Mouse (Mus musculus): ENCODE data around the gene Hnrnpul1. TPM values are rescaled to one million over a fixed set of nuclear protein-coding genes. Genes with fewer than 3 reads are reported as not detected.
"Not testable (repeated sequence)": the region's sequence is repeated elsewhere in the genome, so short reads cannot be mapped to it uniquely, and the experiment has no call there.

Gene Hnrnpul1
- total RNA-seq, 1 experiment from 2014 or later = 119 TPM

GRCm38 (mm10) chr7:25780753-25781152, 26.2 kb upstream of the Hnrnpul1 start:
- DNase-seq = no peak

GRCm38 (mm10) chr7:25780021-25780420, 25.5 kb upstream of the Hnrnpul1 start:
- DNase-seq = no peak

- no peak for DNase-seq
These were observed 13.7 kb upstream of the Hnrnpul1 start for GRCm38 (mm10) chr7:25768229-25768628.

GRCm38 (mm10) chr7:25766108-25766507, 11.6 kb upstream of the Hnrnpul1 start:
- DNase-seq = no peak

- no peak for DNase-seq
These were observed 9.7 kb upstream of the Hnrnpul1 start for GRCm38 (mm10) chr7:25764221-25764620.

GRCm38 (mm10) chr7:25763678-25764077, 9.1 kb upstream of the Hnrnpul1 start:
- DNase-seq = peak; percentile 56

- DNase-seq = peak; percentile 65
These were observed 6.8 kb upstream of the Hnrnpul1 start for GRCm38 (mm10) chr7:25761354-25761753.

- peak; percentile 97 for DNase-seq
These were observed 1.5 kb upstream of the Hnrnpul1 start for GRCm38 (mm10) chr7:25756011-25756410.

GRCm38 (mm10) chr7:25755468-25755833, 894 bp upstream of the Hnrnpul1 start:
- DNase-seq = peak; percentile 82

- DNase-seq = no peak
These were observed 169 bp downstream of the Hnrnpul1 start for GRCm38 (mm10) chr7:25754439-25754737.

- peak; percentile 80 for DNase-seq
These were observed 716 bp downstream of the Hnrnpul1 start for GRCm38 (mm10) chr7:25753643-25754438.

GRCm38 (mm10) chr7:25753076-25753475, 1.5 kb downstream of the Hnrnpul1 start:
- DNase-seq = no peak

- no peak for DNase-seq
These were observed 7.7 kb downstream of the Hnrnpul1 start for GRCm38 (mm10) chr7:25746844-25747243.

- no peak for DNase-seq
These were observed 16.3 kb downstream of the Hnrnpul1 start for GRCm38 (mm10) chr7:25738277-25738676.

- no peak for DNase-seq
These were observed 17.6 kb downstream of the Hnrnpul1 start for GRCm38 (mm10) chr7:25736920-25737319.

GRCm38 (mm10) chr7:25734991-25735390, 19.6 kb downstream of the Hnrnpul1 start:
- no peak for DNase-seq

GRCm38 (mm10) chr7:25731294-25732055, 23.1 kb downstream of the Hnrnpul1 start:
- no peak for DNase-seq

- DNase-seq = peak; percentile 72
These were observed 24.7 kb downstream of the Hnrnpul1 start for GRCm38 (mm10) chr7:25729862-25730261.

GRCm38 (mm10) chr7:25729396-25729795, 25.2 kb downstream of the Hnrnpul1 start:
- DNase-seq = no peak

GRCm38 (mm10) chr7:25727800-25728199, 26.8 kb downstream of the Hnrnpul1 start:
- DNase-seq = no peak

GRCm38 (mm10) chr7:25725886-25726285, 28.7 kb downstream of the Hnrnpul1 start:
- no peak for DNase-seq

GRCm38 (mm10) chr7:25721776-25722175, 32.8 kb downstream of the Hnrnpul1 start:
- DNase-seq = not testable (repeated sequence)

- DNase-seq = no peak
These were observed 33.8 kb downstream of the Hnrnpul1 start for GRCm38 (mm10) chr7:25720760-25721159.

All from adrenal gland, postnatal 14 days (tissue).